Mouse (Mus musculus) right cerebral cortex, postnatal 14 days (tissue): ENCODE measurements around the gene Zfp575.

Experiments
- DNase-seq: peaks from one replicate; pipeline ENCODE4 v3.0.0; 2022

The Zfp575 gene

DNA sequence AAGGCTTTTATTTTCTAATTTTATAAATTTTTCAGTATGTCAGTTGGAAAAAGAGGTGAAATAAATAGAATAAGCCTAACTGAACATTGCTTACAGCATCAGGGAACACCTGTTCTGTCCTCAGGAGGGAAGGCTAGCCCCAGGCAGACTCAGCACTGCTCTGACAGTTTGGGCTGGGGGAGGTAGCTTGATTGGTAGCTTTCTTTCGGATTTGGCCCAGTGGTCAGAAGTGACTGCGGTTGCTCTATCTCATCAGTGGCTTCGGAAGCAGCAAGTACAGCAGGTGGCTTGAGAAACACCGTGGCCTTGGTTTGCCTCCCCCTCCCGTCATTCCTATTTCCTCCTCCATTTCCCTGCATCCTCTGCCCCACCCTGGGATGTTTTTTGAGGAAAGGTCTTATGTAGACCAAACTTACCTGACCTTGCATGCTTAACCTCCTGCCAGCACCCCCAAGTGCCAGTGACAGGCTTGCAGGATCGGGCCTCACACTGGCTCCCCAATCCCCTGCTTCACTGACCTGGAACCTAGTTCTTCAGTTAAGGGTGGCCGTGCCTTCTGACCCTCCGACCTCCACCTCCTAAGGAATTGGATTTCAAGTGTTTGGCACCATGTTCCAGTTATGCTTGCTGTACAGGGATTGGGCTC, 24.1 kb downstream of the Zfp575 start:
- no peak for DNase-seq

DNA sequence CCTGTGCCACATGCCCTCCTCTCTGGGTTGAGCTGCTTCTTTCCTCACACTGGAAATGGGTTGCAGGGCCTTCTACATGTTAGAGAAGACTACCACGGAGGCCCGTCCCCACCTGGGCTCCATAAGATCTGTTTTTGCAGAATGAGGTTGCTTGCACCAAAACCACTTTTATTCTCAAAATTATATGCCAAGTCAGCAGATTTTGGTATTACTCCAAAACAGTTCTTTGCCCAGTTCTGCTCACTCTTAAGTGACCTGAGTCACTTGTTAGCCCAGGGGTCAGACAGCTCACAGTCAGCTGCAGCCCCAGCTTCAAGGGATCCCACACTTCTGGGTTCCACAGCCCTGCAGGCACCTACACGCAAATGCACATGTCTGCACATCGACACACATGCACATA, 26.0 kb downstream of the Zfp575 start:
- no peak for DNase-seq

- DNase-seq = no peak
Observed at GRCm38 (mm10) chr7:24555786-24556185, 31.7 kb downstream of the Zfp575 start.

DNA sequence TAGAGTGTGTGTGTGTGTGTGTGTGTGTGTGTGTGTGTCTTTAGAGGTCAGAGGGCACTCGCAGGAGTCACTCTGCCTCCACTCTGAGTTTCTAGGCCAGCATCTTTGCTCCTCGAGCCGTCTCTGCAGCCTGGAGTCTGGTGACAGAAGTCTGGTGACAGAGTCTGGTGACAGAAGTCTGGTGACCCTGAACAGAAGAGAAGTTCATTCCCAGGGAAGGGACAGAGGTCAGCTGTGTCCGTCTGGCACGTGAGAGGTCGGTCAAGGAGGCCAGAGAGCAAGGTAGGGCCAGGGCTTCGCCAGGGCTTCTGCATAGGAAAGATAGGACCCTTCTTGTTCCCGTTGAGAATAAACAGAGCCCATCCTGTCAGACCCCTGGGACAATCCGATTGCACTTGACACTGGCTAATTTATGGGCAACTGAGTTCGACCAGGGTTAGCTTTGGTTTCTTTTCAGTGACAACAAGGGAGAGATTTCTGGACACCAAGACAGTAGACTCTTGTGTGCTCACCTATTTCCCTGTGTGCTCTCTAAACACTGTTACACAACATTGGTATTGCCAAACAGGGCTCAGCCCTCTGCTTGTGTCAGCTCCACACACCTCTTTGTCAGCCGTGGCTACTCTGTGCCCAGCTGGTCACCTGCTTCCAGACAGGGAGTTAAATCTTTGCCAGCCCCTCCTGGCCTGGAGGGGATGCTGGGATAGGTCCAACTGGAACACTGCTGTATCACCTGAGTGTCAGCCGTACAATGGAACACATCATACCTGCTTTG, 35.3 kb downstream of the Zfp575 start:
- DNase-seq = no peak

GRCm38 (mm10) chr7:24547534-24548036, 39.9 kb downstream of the Zfp575 start:
- no peak for DNase-seq

DNA sequence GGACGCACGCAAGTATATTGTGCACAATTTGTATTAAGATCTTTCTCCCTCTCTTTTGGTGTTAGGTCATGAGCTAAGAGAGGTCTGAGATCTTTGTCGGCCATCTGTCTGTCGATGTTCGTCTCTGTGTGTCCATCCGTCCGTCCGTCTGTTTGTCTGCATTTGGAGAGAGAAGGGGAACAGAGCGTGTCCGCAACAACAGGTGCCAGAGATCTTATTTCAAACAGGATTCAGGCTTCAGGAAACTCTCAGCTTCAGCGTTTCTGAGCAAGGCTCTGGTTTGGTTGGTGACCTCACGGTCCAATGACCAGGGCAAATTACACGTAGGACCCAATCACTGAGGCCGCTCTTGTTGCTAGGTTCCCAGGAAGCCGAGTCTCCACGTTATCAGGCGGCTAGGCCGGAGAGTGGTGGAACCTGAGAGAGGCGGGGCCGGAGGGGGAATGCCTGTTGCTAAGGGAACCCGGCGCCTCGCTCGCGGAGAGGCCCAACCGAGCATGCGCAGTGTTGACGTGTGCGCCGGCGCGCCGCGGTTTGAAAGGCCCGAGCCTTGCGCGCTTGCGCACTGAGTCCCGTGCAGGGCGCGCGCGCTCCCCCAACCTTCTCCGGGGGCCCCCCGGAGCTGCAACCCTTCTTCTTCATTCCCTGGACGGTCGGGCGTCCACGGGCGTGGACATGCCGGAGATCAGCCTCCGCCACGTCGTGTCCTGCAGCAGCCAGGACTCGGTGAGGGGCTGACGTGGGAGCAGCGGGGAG, 40.6 kb downstream of the Zfp575 start:
- DNase-seq = peak; percentile 99

- DNase-seq = no peak
Observed at GRCm38 (mm10) chr7:24546068-24546614, 41.3 kb downstream of the Zfp575 start, which contains the start of the genes Pinlyp and Xrcc1. TSS of gene Pinlyp (minus strand) at chr7:24546118. TSS of gene Xrcc1 (plus strand) at chr7:24546289.

DNA sequence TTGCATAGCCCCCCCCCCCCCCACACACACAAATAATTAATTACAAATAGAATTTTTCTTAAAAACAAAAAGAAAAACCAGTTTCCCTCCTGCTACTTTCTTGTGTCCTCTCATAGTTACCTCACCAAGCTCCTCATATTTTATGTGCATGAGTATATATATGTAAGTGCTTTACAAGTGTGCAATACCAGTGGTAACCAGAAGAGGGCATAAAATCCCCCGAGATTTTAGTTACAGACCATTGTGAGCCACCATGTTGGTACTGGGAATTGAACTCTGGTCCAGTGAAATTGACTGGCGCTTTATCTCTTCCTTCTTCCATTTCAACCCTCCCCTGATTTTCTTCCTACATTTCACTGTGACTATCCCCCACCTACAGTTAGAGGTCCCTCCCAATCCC, 42.9 kb downstream of the Zfp575 start:
- DNase-seq = no peak

GRCm38 (mm10) chr7:24539686-24540085, 47.8 kb downstream of the Zfp575 start:
- DNase-seq = no peak

- no peak for DNase-seq
Observed at GRCm38 (mm10) chr7:24538701-24539100, 48.7 kb downstream of the Zfp575 start.

DNA sequence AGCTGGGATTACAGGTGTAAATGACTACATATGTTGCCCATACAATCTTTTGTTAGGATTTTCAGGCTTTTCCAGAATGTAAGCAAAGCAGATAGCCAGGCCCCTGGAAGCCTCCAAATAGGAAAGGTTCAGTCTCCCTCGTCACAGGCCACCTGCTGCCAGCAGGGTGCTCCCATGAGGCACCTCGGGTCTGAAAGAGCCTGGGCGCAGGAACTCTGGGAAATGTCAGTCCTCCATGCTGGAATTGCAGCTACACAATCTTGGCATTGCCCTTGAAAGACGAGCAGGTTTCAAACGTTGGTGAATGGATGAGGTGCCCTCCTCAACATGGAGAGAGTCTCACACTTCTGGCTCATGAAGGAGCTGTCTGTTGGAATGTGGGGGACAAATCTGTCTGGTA, 49.3 kb downstream of the Zfp575 start:
- DNase-seq = peak; percentile 41

GRCm38 (mm10) chr7:24537591-24537990, 49.9 kb downstream of the Zfp575 start:
- no peak for DNase-seq

- no peak for DNase-seq
Observed at GRCm38 (mm10) chr7:24537081-24537480, 50.4 kb downstream of the Zfp575 start.

GRCm38 (mm10) chr7:24534301-24534700, 53.1 kb downstream of the Zfp575 start:
- peak; percentile 30 for DNase-seq
